Mouse (Mus musculus) midbrain, embryonic 15.5 days (tissue): ENCODE data around the gene Il27ra. TPM values are rescaled to one million over a fixed set of nuclear protein-coding genes. Genes with fewer than 3 reads are reported as not detected.
"Not testable (repeated sequence)": the region's sequence is repeated elsewhere in the genome, so short reads cannot be mapped to it uniquely, and the experiment has no call there.

ENCODE experiments used
- ATAC-seq: fragments of 200-750 bp; cut with Nextera tagmentation; replicated peaks from 2 replicates; pipeline ENCODE4 v1.8.0; 2017; ENCODE audit warnings: moderate TSS enrichment
- H3K27ac ChIP-seq: fragments of 300-500 bp; sonication (generic); 2 replicates; pipeline ENCODE4 v1.5.1; 2015; ENCODE audit warnings: mild to moderate bottlenecking, inconsistent platforms
- H3K27me3 ChIP-seq: fragments of 300-500 bp; sonication (generic); replicated peaks from 2 replicates; pipeline ENCODE4 v1.6.1; 2015; ENCODE audit warnings: inconsistent platforms
- H3K36me3 ChIP-seq: fragments of 300-500 bp; sonication (generic); replicated peaks from 2 replicates; pipeline ENCODE4 v1.6.1; 2015; ENCODE audit warnings: inconsistent platforms
- H3K4me1 ChIP-seq: fragments of 300-500 bp; sonication (generic); 2 replicates; pipeline ENCODE4 v1.6.1; 2015; ENCODE audit warnings: inconsistent platforms
- H3K4me2 ChIP-seq: fragments of 300-500 bp; sonication (generic); 2 replicates; pipeline ENCODE4 v1.6.1; 2015; ENCODE audit warnings: inconsistent platforms, mild to moderate bottlenecking, moderate library complexity
- H3K4me3 ChIP-seq: fragments of 300-500 bp; sonication (generic); 2 replicates; pipeline ENCODE4 v1.5.1; 2015; ENCODE audit warnings: mild to moderate bottlenecking, inconsistent platforms
- H3K9ac ChIP-seq: fragments of 300-500 bp; sonication (generic); 2 replicates; pipeline ENCODE4 v1.6.1; 2015; ENCODE audit warnings: mild to moderate bottlenecking, inconsistent platforms
- H3K9me3 ChIP-seq: fragments of 300-500 bp; sonication (generic); 2 replicates; pipeline ENCODE4 v1.6.1; 2016; ENCODE audit warnings: inconsistent platforms
- WGBS: fragments of 180-500 bp; shearing (Covaris S2); methylation state at CpG from one replicate; pipeline ENCODE4 v1.1.7; 2015; ENCODE audit warnings: mixed read lengths; 5-methylcytosine and 5-hydroxymethylcytosine counted together
- polyA plus RNA-seq: library from polyadenylated mRNA; unstranded; fragments of >200 nt; fragmentation: Nextera tagmentation; extraction: Ambion mirVana; gene quantifications from 2 replicates; pipeline ENCODE4 v1.2.1, GENCODE M21; 2015

Gene Il27ra
- polyA plus RNA-seq, 1 experiment from 2014 or later: 0.58 TPM

- peaks cover 40% of the 10 kb centered on the region for H3K4me1 ChIP-seq
- no peak overlapping the region for H3K9ac ChIP-seq
- H3K4me3 ChIP-seq: peak overlapping the region; percentile 80
- peaks cover 18% of the 10 kb centered on the region for H3K27me3 ChIP-seq
- H3K27ac ChIP-seq: no peak overlapping the region
- 74% methylated on average over 16 of the region's 16 CpGs for WGBS
- peak overlapping the region; percentile 72 for H3K4me2 ChIP-seq
- H3K9me3 ChIP-seq: no peaks in the 10 kb centered on the region
- ATAC-seq: no peak
- peaks cover 6% of the 10 kb centered on the region; the same call in 1 of the 2 replicates for H3K36me3 ChIP-seq
Measured at GRCm38 (mm10) chr8:83999057-83999705, 43.2 kb downstream of the Il27ra start.

- H3K9me3 ChIP-seq: no peaks in the 10 kb centered on the region
- 0 out of 2 replicates have a peak, but pooled peaks have one; percentile 12 for ATAC-seq
- under 1% methylated on average over 83 of the region's 92 CpGs for WGBS
Measured at GRCm38 (mm10) chr8:83998231-83999056, 43.9 kb downstream of the Il27ra start.

GRCm38 (mm10) chr8:83997511-83998141, 44.8 kb downstream of the Il27ra start, which contains the start of gene Samd1:
TSS of gene Samd1 (plus strand) at chr8:83997672.
- Histone ChIP-seq H3K4me3 (peak within 1 kb of the TSS; percentile 80), H3K9ac (peak within 1 kb of the TSS; percentile 56), H3K27ac (peak within 1 kb of the TSS; percentile 89), H3K4me2 (peak within 1 kb of the TSS; percentile 90), H3K27me3 (peaks cover 13% of the 10 kb centered on the region), H3K4me1 (peaks cover 29% of the 10 kb centered on the region), H3K9me3 (no peaks in the 10 kb centered on the region), H3K36me3 (peaks cover 6% of the 10 kb centered on the region; the same call in 1 of the 2 replicates)
- peak; percentile 21; the same call in 1 of the 2 replicates for ATAC-seq
- under 1% methylated on average over 57 of the region's 112 CpGs for WGBS

More at GRCm38 (mm10) chr8:83998231-83999056, 43.9 kb downstream of the Il27ra start:
- Histone ChIP-seq H3K27ac (peak overlapping the region; percentile 84), H3K9ac (peak overlapping the region; percentile 48), H3K27me3 (peaks cover 18% of the 10 kb centered on the region), H3K4me2 (peak overlapping the region; percentile 72), H3K4me3 (peak overlapping the region; percentile 80), H3K36me3 (peaks cover 6% of the 10 kb centered on the region; the same call in 1 of the 2 replicates), H3K4me1 (peaks cover 35% of the 10 kb centered on the region)

- H3K9me3 ChIP-seq: no peaks in the 10 kb centered on the region
- peak overlapping the region; percentile 89 for H3K27ac ChIP-seq
- peak overlapping the region; percentile 59 for H3K4me3 ChIP-seq
- under 1% methylated on average over 48 of the region's 103 CpGs for WGBS
- peak overlapping the region; percentile 90 for H3K4me2 ChIP-seq
- peaks cover 6% of the 10 kb centered on the region; the same call in 1 of the 2 replicates for H3K36me3 ChIP-seq
- H3K27me3 ChIP-seq: peaks cover 13% of the 10 kb centered on the region
- peaks cover 29% of the 10 kb centered on the region for H3K4me1 ChIP-seq
- peak; percentile 63 for ATAC-seq
- peak overlapping the region; percentile 56 for H3K9ac ChIP-seq
Measured at GRCm38 (mm10) chr8:83996567-83997505, 45.6 kb downstream of the Il27ra start.

- Histone ChIP-seq H3K36me3 (peaks cover 14% of the 10 kb centered on the region), H3K4me3 (no peak overlapping the region), H3K4me1 (peaks cover 22% of the 10 kb centered on the region), H3K27ac (no peak overlapping the region), H3K4me2 (peak overlapping the region; percentile 90), H3K9ac (no peak overlapping the region), H3K27me3 (peaks cover 7% of the 10 kb centered on the region), H3K9me3 (no peaks in the 10 kb centered on the region)
- WGBS: 11% methylated on average over 12 of the region's 12 CpGs
- no peak for ATAC-seq
Measured at GRCm38 (mm10) chr8:83995973-83996372, 46.4 kb downstream of the Il27ra start.

GRCm38 (mm10) chr8:83994030-83994429, 48.4 kb downstream of the Il27ra start:
- Histone ChIP-seq H3K27ac (no peak overlapping the region), H3K4me2 (no peak overlapping the region), H3K4me3 (no peak overlapping the region), H3K27me3 (no peaks in the 10 kb centered on the region), H3K4me1 (peaks cover 12% of the 10 kb centered on the region), H3K36me3 (peaks cover 31% of the 10 kb centered on the region), H3K9me3 (no peaks in the 10 kb centered on the region), H3K9ac (no peak overlapping the region)
- ATAC-seq: no peak
- 83% methylated on average over 3 of the region's 3 CpGs for WGBS

- H3K9me3 ChIP-seq: no peaks in the 10 kb centered on the region
- H3K27ac ChIP-seq: no peak overlapping the region
- no peaks in the 10 kb centered on the region for H3K27me3 ChIP-seq
- no peak overlapping the region for H3K9ac ChIP-seq
- ATAC-seq: no peak
- peaks cover 40% of the 10 kb centered on the region for H3K36me3 ChIP-seq
- no peak overlapping the region for H3K4me2 ChIP-seq
- peaks cover 5% of the 10 kb centered on the region for H3K4me1 ChIP-seq
- WGBS: 84% methylated on average over 2 of the region's 2 CpGs
- H3K4me3 ChIP-seq: no peak overlapping the region
Measured at GRCm38 (mm10) chr8:83992488-83992887, 49.9 kb downstream of the Il27ra start.

- 92% methylated on average over 14 of the region's 14 CpGs for WGBS
- H3K36me3 ChIP-seq: peaks cover 59% of the 10 kb centered on the region
- ATAC-seq: no peak
Measured at GRCm38 (mm10) chr8:83990170-83990569, 52.2 kb downstream of the Il27ra start.

GRCm38 (mm10) chr8:83989243-83989642, 53.1 kb downstream of the Il27ra start:
- no peak overlapping the region for H3K4me2 ChIP-seq
- no peak overlapping the region for H3K27ac ChIP-seq
- no peaks in the 10 kb centered on the region for H3K27me3 ChIP-seq
- H3K9me3 ChIP-seq: no peaks in the 10 kb centered on the region
- no peak for ATAC-seq
- H3K9ac ChIP-seq: no peak overlapping the region
- WGBS: 87% methylated on average over 7 of the region's 7 CpGs
- H3K4me1 ChIP-seq: no peaks in the 10 kb centered on the region
- H3K4me3 ChIP-seq: no peak overlapping the region
- peaks cover 58% of the 10 kb centered on the region for H3K36me3 ChIP-seq

More at GRCm38 (mm10) chr8:83990170-83990569, 52.2 kb downstream of the Il27ra start:
- H3K9ac ChIP-seq: no peak overlapping the region
- H3K4me1 ChIP-seq: no peaks in the 10 kb centered on the region
- H3K9me3 ChIP-seq: no peaks in the 10 kb centered on the region
- no peaks in the 10 kb centered on the region for H3K27me3 ChIP-seq
- no peak overlapping the region for H3K4me3 ChIP-seq
- H3K27ac ChIP-seq: no peak overlapping the region
- H3K4me2 ChIP-seq: no peak overlapping the region

- not testable (repeated sequence) for ATAC-seq, H3K4me2 ChIP-seq, H3K4me3 ChIP-seq, H3K27ac ChIP-seq, H3K27me3 ChIP-seq, H3K9ac ChIP-seq, H3K4me1 ChIP-seq, H3K9me3 ChIP-seq
- 94% methylated on average over 2 of the region's 2 CpGs for WGBS
- H3K36me3 ChIP-seq: peaks cover 57% of the 10 kb centered on the region
Measured at GRCm38 (mm10) chr8:83983222-83983621, 59.2 kb downstream of the Il27ra start.

- no peak for ATAC-seq
- peaks cover 53% of the 10 kb centered on the region for H3K36me3 ChIP-seq
Measured at GRCm38 (mm10) chr8:83982449-83982848, 59.9 kb downstream of the Il27ra start.

More at GRCm38 (mm10) chr8:83982449-83982848, 59.9 kb downstream of the Il27ra start:
- no peak overlapping the region for H3K4me3 ChIP-seq
- H3K9me3 ChIP-seq: no peaks in the 10 kb centered on the region
- H3K9ac ChIP-seq: no peak overlapping the region
- 93% methylated on average over 4 of the region's 4 CpGs for WGBS
- no peaks in the 10 kb centered on the region for H3K27me3 ChIP-seq
- H3K27ac ChIP-seq: no peak overlapping the region
- H3K4me2 ChIP-seq: no peak overlapping the region
- H3K4me1 ChIP-seq: peaks cover 12% of the 10 kb centered on the region
